Mouse (Mus musculus): ENCODE results near the gene Ncoa1. TPM values are rescaled to one million over a fixed set of nuclear protein-coding genes. Genes with fewer than 3 reads are reported as not detected.
A peak's percentile ranks its signal among the peaks of the same experiment; 100 is the strongest.

Ncoa1 gene
- polyA plus RNA-seq, 1 experiment from 2014 or later, result 9.5 TPM

GRCm38 (mm10) chr12:4295881-4296280, 181.1 kb downstream of the Ncoa1 start:
- WGBS, result 82% methylated on average over 4 of the region's 4 CpGs
- no peak overlapping the region for H3K9ac ChIP-seq (ENCODE audit: low read length)
- H3K4me1 ChIP-seq (replicated peaks; ENCODE audit: control insufficient read depth, insufficient read depth, low read length), result no peaks in the 10 kb centered on the region
- H3K36me3 ChIP-seq (ENCODE audit: control insufficient read depth, insufficient read depth, low read length), result peaks cover 14% of the 10 kb centered on the region
- H3K4me3 ChIP-seq (ENCODE audit: low read depth, low read length), result no peak overlapping the region
- ATAC-seq (replicated peaks; ENCODE audit: low FRiP score, low TSS enrichment, low read depth) (no peak), DNase-seq (ENCODE audit: low spot score) (no peak)
- no peak overlapping the region for H3K4me2 ChIP-seq (ENCODE audit: low read length)
- no peaks in the 10 kb centered on the region for H3K27me3 ChIP-seq (replicated peaks; ENCODE audit: control insufficient read depth, insufficient read depth, low read length)
- H3K9me3 ChIP-seq (ENCODE audit: control insufficient read depth, low read length), result no peaks in the 10 kb centered on the region
- no peak overlapping the region for H3K27ac ChIP-seq (ENCODE audit: low read depth)

GRCm38 (mm10) chr12:4295281-4295680, 181.7 kb downstream of the Ncoa1 start:
- DNase-seq (ENCODE audit: low spot score) (no peak), ATAC-seq (replicated peaks; ENCODE audit: low FRiP score, low TSS enrichment, low read depth) (no peak)
- WGBS, result 85% methylated on average over 8 of the region's 8 CpGs

GRCm38 (mm10) chr12:4293813-4294212, 183.2 kb downstream of the Ncoa1 start:
- ATAC-seq (replicated peaks; ENCODE audit: low FRiP score, low TSS enrichment, low read depth) (no peak), DNase-seq (ENCODE audit: low spot score) (no peak)
- Histone ChIP-seq H3K36me3 (ENCODE audit: control insufficient read depth, insufficient read depth, low read length) (peaks cover 19% of the 10 kb centered on the region), H3K27ac (ENCODE audit: low read depth) (no peak overlapping the region), H3K4me1 (replicated peaks; ENCODE audit: control insufficient read depth, insufficient read depth, low read length) (no peaks in the 10 kb centered on the region), H3K4me2 (ENCODE audit: low read length) (no peak overlapping the region), H3K27me3 (replicated peaks; ENCODE audit: control insufficient read depth, insufficient read depth, low read length) (no peaks in the 10 kb centered on the region), H3K9me3 (ENCODE audit: control insufficient read depth, low read length) (no peaks in the 10 kb centered on the region), H3K4me3 (ENCODE audit: low read depth, low read length) (no peak overlapping the region), H3K9ac (ENCODE audit: low read length) (no peak overlapping the region)
- 92% methylated on average over 6 of the region's 6 CpGs for WGBS

More at GRCm38 (mm10) chr12:4295281-4295680, 181.7 kb downstream of the Ncoa1 start:
- Histone ChIP-seq H3K9me3 (ENCODE audit: control insufficient read depth, low read length) (no peaks in the 10 kb centered on the region), H3K27ac (ENCODE audit: low read depth) (no peak overlapping the region), H3K4me3 (ENCODE audit: low read depth, low read length) (no peak overlapping the region), H3K36me3 (ENCODE audit: control insufficient read depth, insufficient read depth, low read length) (peaks cover 14% of the 10 kb centered on the region), H3K9ac (ENCODE audit: low read length) (no peak overlapping the region), H3K4me2 (ENCODE audit: low read length) (no peak overlapping the region), H3K27me3 (replicated peaks; ENCODE audit: control insufficient read depth, insufficient read depth, low read length) (no peaks in the 10 kb centered on the region), H3K4me1 (replicated peaks; ENCODE audit: control insufficient read depth, insufficient read depth, low read length) (no peaks in the 10 kb centered on the region)

GRCm38 (mm10) chr12:4285186-4285585, 191.8 kb downstream of the Ncoa1 start:
- 14% methylated on average over 3 of the region's 3 CpGs for WGBS

GRCm38 (mm10) chr12:4279878-4280277, 197.1 kb downstream of the Ncoa1 start:
- WGBS, result 87% methylated on average over 3 of the region's 3 CpGs
- H3K4me2 ChIP-seq (ENCODE audit: low read length), result no peak overlapping the region

More at GRCm38 (mm10) chr12:4285186-4285585, 191.8 kb downstream of the Ncoa1 start:
- Histone ChIP-seq H3K9me3 (ENCODE audit: control insufficient read depth, low read length) (no peaks in the 10 kb centered on the region), H3K4me3 (ENCODE audit: low read depth, low read length) (no peak overlapping the region), H3K36me3 (ENCODE audit: control insufficient read depth, insufficient read depth, low read length) (peaks cover 5% of the 10 kb centered on the region; the same call in 1 of the 2 replicates), H3K9ac (ENCODE audit: low read length) (no peak overlapping the region), H3K27ac (ENCODE audit: low read depth) (peak overlapping the region; percentile 24; the same call in 1 of the 2 replicates), H3K27me3 (replicated peaks; ENCODE audit: control insufficient read depth, insufficient read depth, low read length) (no peaks in the 10 kb centered on the region), H3K4me1 (replicated peaks; ENCODE audit: control insufficient read depth, insufficient read depth, low read length) (no peaks in the 10 kb centered on the region; the same call in 1 of the 2 replicates), H3K4me2 (ENCODE audit: low read length) (no peak overlapping the region)
- no peak for DNase-seq (ENCODE audit: low spot score)
- ATAC-seq (replicated peaks; ENCODE audit: low FRiP score, low TSS enrichment, low read depth), result no peak

GRCm38 (mm10) chr12:4278978-4279755, 197.8 kb downstream of the Ncoa1 start:
- Histone ChIP-seq H3K36me3 (ENCODE audit: control insufficient read depth, insufficient read depth, low read length) (peaks cover 15% of the 10 kb centered on the region), H3K4me2 (ENCODE audit: low read length) (no peak overlapping the region), H3K4me3 (ENCODE audit: low read depth, low read length) (no peak overlapping the region), H3K9me3 (ENCODE audit: control insufficient read depth, low read length) (no peaks in the 10 kb centered on the region), H3K27me3 (replicated peaks; ENCODE audit: control insufficient read depth, insufficient read depth, low read length) (no peaks in the 10 kb centered on the region), H3K4me1 (replicated peaks; ENCODE audit: control insufficient read depth, insufficient read depth, low read length) (no peaks in the 10 kb centered on the region), H3K9ac (ENCODE audit: low read length) (no peak overlapping the region), H3K27ac (ENCODE audit: low read depth) (no peak overlapping the region)
- WGBS, result 86% methylated on average over 3 of the region's 3 CpGs
- ATAC-seq (replicated peaks; ENCODE audit: low FRiP score, low TSS enrichment, low read depth) (no peak), DNase-seq (ENCODE audit: low spot score) (no peak)

More at GRCm38 (mm10) chr12:4279878-4280277, 197.1 kb downstream of the Ncoa1 start:
- Histone ChIP-seq H3K27ac (ENCODE audit: low read depth) (no peak overlapping the region), H3K9ac (ENCODE audit: low read length) (no peak overlapping the region), H3K4me3 (ENCODE audit: low read depth, low read length) (no peak overlapping the region), H3K4me1 (replicated peaks; ENCODE audit: control insufficient read depth, insufficient read depth, low read length) (no peaks in the 10 kb centered on the region), H3K36me3 (ENCODE audit: control insufficient read depth, insufficient read depth, low read length) (peaks cover 9% of the 10 kb centered on the region), H3K27me3 (replicated peaks; ENCODE audit: control insufficient read depth, insufficient read depth, low read length) (no peaks in the 10 kb centered on the region), H3K9me3 (ENCODE audit: control insufficient read depth, low read length) (no peaks in the 10 kb centered on the region)
- ATAC-seq (replicated peaks; ENCODE audit: low FRiP score, low TSS enrichment, low read depth), result no peak
- DNase-seq (ENCODE audit: low spot score), result no peak

GRCm38 (mm10) chr12:4271078-4271477, 205.9 kb downstream of the Ncoa1 start:
- 0 out of 2 replicates have a peak, but pooled peaks cover 2% of the 10 kb centered on the region for H3K9me3 ChIP-seq (ENCODE audit: control insufficient read depth, low read length)
- peaks cover 34% of the 10 kb centered on the region for H3K36me3 ChIP-seq (ENCODE audit: control insufficient read depth, insufficient read depth, low read length)
- WGBS, result 86% methylated on average over 6 of the region's 6 CpGs
- DNase-seq (ENCODE audit: low spot score) (no peak), ATAC-seq (replicated peaks; ENCODE audit: low FRiP score, low TSS enrichment, low read depth) (no peak)
- no peaks in the 10 kb centered on the region for H3K4me1 ChIP-seq (replicated peaks; ENCODE audit: control insufficient read depth, insufficient read depth, low read length)
- no peak overlapping the region for H3K27ac ChIP-seq (ENCODE audit: low read depth)
- no peak overlapping the region for H3K4me2 ChIP-seq (ENCODE audit: low read length)
- H3K4me3 ChIP-seq (ENCODE audit: low read depth, low read length), result no peak overlapping the region
- H3K27me3 ChIP-seq (replicated peaks; ENCODE audit: control insufficient read depth, insufficient read depth, low read length), result no peaks in the 10 kb centered on the region
- H3K9ac ChIP-seq (ENCODE audit: low read length), result no peak overlapping the region

GRCm38 (mm10) chr12:4267765-4268164, 209.2 kb downstream of the Ncoa1 start:
- DNase-seq (ENCODE audit: low spot score) (no peak), ATAC-seq (replicated peaks; ENCODE audit: low FRiP score, low TSS enrichment, low read depth) (no peak)
- Histone ChIP-seq H3K4me3 (ENCODE audit: low read depth, low read length) (no peak overlapping the region), H3K27ac (ENCODE audit: low read depth) (no peak overlapping the region), H3K36me3 (ENCODE audit: control insufficient read depth, insufficient read depth, low read length) (peaks cover 26% of the 10 kb centered on the region), H3K27me3 (replicated peaks; ENCODE audit: control insufficient read depth, insufficient read depth, low read length) (no peaks in the 10 kb centered on the region), H3K9me3 (ENCODE audit: control insufficient read depth, low read length) (0 out of 2 replicates have a peak, but pooled peaks cover 2% of the 10 kb centered on the region), H3K4me1 (replicated peaks; ENCODE audit: control insufficient read depth, insufficient read depth, low read length) (no peaks in the 10 kb centered on the region), H3K4me2 (ENCODE audit: low read length) (no peak overlapping the region), H3K9ac (ENCODE audit: low read length) (no peak overlapping the region)
- 94% methylated on average over 4 of the region's 4 CpGs for WGBS

Data from intestine, embryonic 14.5 days (tissue).